Mouse (Mus musculus): ENCODE results near the gene Tmem210. TPM values are rescaled to one million over a fixed set of nuclear protein-coding genes. Genes with fewer than 3 reads are reported as not detected.

The Tmem210 gene
- polyA plus RNA-seq, 1 experiment from 2014 or later, result not detected

DNA sequence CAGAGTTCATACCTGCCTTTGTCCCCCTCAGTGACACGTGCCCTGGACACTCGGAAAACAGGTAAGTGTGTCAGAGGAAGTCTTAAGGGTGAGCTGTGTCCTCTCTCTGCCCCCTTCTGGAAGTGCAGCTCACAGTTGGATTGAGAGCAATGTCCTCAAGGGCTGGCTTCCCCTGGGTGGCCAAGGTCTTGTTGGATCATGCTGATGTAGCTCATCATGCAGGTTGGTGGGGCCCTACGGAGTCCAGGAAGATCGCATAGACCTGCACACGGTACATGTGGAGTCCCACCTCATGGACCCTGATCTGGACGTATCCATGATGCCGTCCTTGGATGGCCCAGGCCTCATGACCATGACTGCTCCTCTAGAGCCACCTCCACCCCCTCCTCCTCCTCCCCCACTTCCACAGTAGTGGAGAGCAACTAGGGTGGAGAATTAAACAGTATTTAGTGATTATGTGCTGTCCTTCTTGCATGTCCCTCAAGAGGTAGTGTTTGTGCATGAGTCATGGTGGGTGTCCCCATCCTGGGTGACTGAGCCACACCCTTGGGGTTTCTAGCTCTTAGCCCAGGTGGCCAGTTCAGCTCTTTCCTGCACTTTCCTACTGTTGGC is 895 bp downstream of the Tmem210 start:
- Histone ChIP-seq H3K27ac (replicated peaks; ENCODE audit: low read depth, low read length) (no peak overlapping the region), H3K9ac (ENCODE audit: low read depth, low read length) (no peak overlapping the region), H3K4me1 (ENCODE audit: control insufficient read depth, insufficient read depth, low read length) (0 out of 2 replicates have a peak, but pooled peaks cover 4% of the 10 kb centered on the region), H3K27me3 (replicated peaks; ENCODE audit: control insufficient read depth, insufficient read depth, low read length) (peaks cover 62% of the 10 kb centered on the region), H3K4me2 (ENCODE audit: low read depth, low read length) (no peak overlapping the region), H3K9me3 (ENCODE audit: control insufficient read depth, low read length) (no peaks in the 10 kb centered on the region), H3K4me3 (ENCODE audit: low read depth, low read length) (no peak overlapping the region), H3K36me3 (ENCODE audit: control insufficient read depth, insufficient read depth, low read length) (peaks cover 26% of the 10 kb centered on the region)
- 77% methylated on average over 7 of the region's 7 CpGs for WGBS
- ATAC-seq (ENCODE audit: low read depth), result no peak
- no peak for DNase-seq (ENCODE audit: low spot score)

DNA sequence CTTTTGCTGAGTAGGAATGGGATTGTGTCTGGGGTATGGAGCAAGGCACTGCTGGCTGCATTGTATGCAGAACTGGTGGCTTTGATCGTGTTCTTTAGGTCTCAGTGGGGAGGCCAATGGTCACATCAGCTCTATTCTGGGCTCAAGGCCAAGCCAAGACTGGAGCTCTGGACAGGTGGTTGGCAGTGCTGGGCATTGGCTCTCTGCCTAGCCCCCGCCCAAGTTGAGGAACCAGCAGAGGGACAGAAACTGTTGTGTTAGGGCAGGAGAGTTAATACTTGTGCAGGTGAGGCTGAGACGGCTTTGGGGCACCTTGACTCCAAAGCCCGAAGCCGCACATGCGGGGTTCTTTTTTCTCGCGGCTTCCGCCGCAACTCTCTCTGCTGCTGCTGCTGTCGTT is 1.7 kb downstream of the Tmem210 start, which contains the start of gene Lrrc26:
Gene Lrrc26 (plus strand): TSS at position 265 of the 400 bp plus-strand sequence.
- peak; percentile 32 for DNase-seq (ENCODE audit: low spot score)
- Histone ChIP-seq H3K27ac (replicated peaks; ENCODE audit: low read depth, low read length) (no peak within 1 kb of the TSS), H3K9ac (ENCODE audit: low read depth, low read length) (no peak within 1 kb of the TSS), H3K36me3 (ENCODE audit: control insufficient read depth, insufficient read depth, low read length) (peaks cover 18% of the 10 kb centered on the region), H3K27me3 (replicated peaks; ENCODE audit: control insufficient read depth, insufficient read depth, low read length) (peaks cover 62% of the 10 kb centered on the region), H3K4me2 (ENCODE audit: low read depth, low read length) (peak within 1 kb of the TSS; percentile 47), H3K4me1 (ENCODE audit: control insufficient read depth, insufficient read depth, low read length) (0 out of 2 replicates have a peak, but pooled peaks cover 4% of the 10 kb centered on the region), H3K9me3 (ENCODE audit: control insufficient read depth, low read length) (no peaks in the 10 kb centered on the region), H3K4me3 (ENCODE audit: low read depth, low read length) (peak within 1 kb of the TSS; percentile 27)
- 7% methylated on average over 9 of the region's 11 CpGs for WGBS
- ATAC-seq (ENCODE audit: low read depth), result no peak

DNA sequence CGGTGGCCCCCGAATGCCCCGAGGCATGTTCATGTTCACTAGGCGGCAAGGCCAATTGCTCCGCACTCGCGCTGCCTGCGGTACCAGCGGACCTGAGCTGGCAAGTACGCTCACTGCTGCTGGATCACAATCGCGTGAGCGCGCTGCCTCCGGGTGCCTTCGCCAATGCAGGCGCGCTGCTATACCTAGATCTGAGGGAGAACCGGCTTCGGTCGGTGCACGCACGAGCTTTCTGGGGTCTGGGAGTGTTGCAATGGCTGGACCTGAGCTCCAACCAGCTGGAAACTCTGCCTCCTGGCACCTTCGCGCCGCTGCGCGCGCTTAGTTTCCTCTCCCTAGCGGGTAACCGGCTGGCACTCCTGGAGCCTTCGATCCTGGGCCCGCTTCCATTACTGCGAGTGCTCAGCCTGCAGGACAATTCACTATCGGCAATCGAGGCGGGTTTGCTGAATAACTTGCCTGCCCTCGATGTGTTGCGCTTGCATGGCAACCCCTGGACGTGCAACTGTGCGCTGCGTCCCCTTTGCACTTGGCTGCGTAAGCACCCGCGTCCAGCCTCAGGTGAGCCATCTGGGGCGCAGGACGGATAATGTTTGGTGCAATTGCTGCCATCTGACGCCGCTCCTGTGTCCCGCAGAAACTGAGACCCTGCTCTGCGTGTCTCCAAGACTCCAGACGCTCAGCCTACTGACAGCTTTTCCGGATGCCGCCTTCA is 2.3 kb downstream of the Tmem210 start:
- DNase-seq (ENCODE audit: low spot score), result no peak
- no peak overlapping the region for H3K9ac ChIP-seq (ENCODE audit: low read depth, low read length)
- ATAC-seq (ENCODE audit: low read depth), result no peak
- peaks cover 62% of the 10 kb centered on the region for H3K27me3 ChIP-seq (replicated peaks; ENCODE audit: control insufficient read depth, insufficient read depth, low read length)
- no peaks in the 10 kb centered on the region for H3K9me3 ChIP-seq (ENCODE audit: control insufficient read depth, low read length)
- peak overlapping the region; percentile 47 for H3K4me2 ChIP-seq (ENCODE audit: low read depth, low read length)
- H3K36me3 ChIP-seq (ENCODE audit: control insufficient read depth, insufficient read depth, low read length), result peaks cover 12% of the 10 kb centered on the region
- peak overlapping the region; percentile 27 for H3K4me3 ChIP-seq (ENCODE audit: low read depth, low read length)
- 0 out of 2 replicates have a peak, but pooled peaks cover 4% of the 10 kb centered on the region for H3K4me1 ChIP-seq (ENCODE audit: control insufficient read depth, insufficient read depth, low read length)
- WGBS, result under 1% methylated on average over 39 of the region's 54 CpGs
- no peak overlapping the region for H3K27ac ChIP-seq (replicated peaks; ENCODE audit: low read depth, low read length)

DNA sequence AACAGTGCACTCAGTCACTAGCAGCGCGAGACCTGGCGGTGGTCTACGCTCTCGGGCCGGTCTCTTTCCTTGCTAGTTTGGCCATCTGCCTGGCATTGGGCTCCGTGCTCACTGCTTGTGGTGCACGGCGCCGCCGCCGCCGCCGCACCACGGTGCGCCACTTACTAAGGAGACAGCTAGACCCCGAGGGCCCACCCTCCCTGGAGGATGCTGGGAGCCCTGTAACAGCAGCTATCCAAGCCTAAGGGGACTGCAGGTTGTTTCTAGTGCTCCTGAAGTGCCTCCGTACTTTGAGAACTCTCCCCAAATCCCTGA is 2.8 kb downstream of the Tmem210 start:
- Histone ChIP-seq H3K9ac (ENCODE audit: low read depth, low read length) (no peak overlapping the region), H3K36me3 (ENCODE audit: control insufficient read depth, insufficient read depth, low read length) (peaks cover 7% of the 10 kb centered on the region), H3K4me1 (ENCODE audit: control insufficient read depth, insufficient read depth, low read length) (0 out of 2 replicates have a peak, but pooled peaks cover 4% of the 10 kb centered on the region), H3K9me3 (ENCODE audit: control insufficient read depth, low read length) (no peaks in the 10 kb centered on the region), H3K4me2 (ENCODE audit: low read depth, low read length) (peak overlapping the region; percentile 47), H3K27ac (replicated peaks; ENCODE audit: low read depth, low read length) (no peak overlapping the region), H3K27me3 (replicated peaks; ENCODE audit: control insufficient read depth, insufficient read depth, low read length) (peaks cover 67% of the 10 kb centered on the region), H3K4me3 (ENCODE audit: low read depth, low read length) (peak overlapping the region; percentile 27)
- DNase-seq (ENCODE audit: low spot score), result no peak
- under 1% methylated on average over 17 of the region's 18 CpGs for WGBS
- ATAC-seq (ENCODE audit: low read depth), result no peak

DNA sequence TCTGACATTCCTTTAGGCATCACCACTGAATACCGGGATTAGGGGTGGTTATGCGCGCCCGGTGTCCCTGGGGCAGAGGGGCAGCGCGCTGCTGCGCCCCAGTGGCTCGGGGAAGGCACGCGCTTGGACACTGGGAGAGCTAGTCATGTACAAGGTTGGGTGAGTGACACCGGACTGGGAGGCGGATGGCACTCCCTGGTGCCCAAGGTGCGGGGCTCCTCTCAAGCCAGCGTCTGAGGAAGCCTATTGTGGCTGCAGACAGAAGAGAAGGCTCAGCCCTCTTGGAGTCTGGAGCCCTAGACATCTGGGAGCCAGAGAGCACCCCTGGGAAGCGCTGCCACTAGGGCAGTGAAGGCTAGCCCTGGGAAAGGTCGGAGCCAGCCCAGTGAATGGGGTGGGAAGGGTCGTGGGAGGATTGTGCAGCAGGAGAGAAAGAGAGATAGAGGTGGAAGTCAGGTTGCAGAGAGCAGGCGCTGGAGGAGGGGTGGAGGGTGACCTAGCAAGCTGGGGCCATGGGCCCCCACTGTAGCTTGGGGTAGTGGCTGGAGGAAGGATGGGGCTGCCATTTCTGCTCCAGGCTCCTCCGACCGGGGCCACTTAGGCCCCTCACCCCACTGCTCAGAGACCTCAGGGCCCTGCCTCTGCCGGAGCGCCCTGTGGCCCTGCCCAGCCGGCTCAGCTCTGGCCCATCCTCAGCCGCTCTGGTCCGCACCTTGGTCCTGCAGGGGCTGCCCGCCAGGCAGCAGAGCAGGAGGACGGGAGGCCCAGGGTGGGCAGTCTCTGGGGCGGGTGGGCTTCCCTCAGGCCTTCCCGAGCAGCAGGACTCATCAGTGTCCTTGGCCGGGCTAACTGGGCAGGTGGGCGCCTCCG is 3.5 kb downstream of the Tmem210 start:
- Histone ChIP-seq H3K9ac (ENCODE audit: low read depth, low read length) (no peak overlapping the region), H3K9me3 (ENCODE audit: control insufficient read depth, low read length) (no peaks in the 10 kb centered on the region), H3K4me2 (ENCODE audit: low read depth, low read length) (peak overlapping the region; percentile 57), H3K27ac (replicated peaks; ENCODE audit: low read depth, low read length) (no peak overlapping the region), H3K4me3 (ENCODE audit: low read depth, low read length) (peak overlapping the region; percentile 38), H3K4me1 (ENCODE audit: control insufficient read depth, insufficient read depth, low read length) (0 out of 2 replicates have a peak, but pooled peaks cover 4% of the 10 kb centered on the region), H3K27me3 (replicated peaks; ENCODE audit: control insufficient read depth, insufficient read depth, low read length) (peaks cover 70% of the 10 kb centered on the region), H3K36me3 (ENCODE audit: control insufficient read depth, insufficient read depth, low read length) (0 out of 2 replicates have a peak, but pooled peaks cover under 1% of the 10 kb centered on the region)
- no peak for DNase-seq (ENCODE audit: low spot score)
- 6% methylated on average over 26 of the region's 32 CpGs for WGBS
- ATAC-seq (ENCODE audit: low read depth), result no peak

DNA sequence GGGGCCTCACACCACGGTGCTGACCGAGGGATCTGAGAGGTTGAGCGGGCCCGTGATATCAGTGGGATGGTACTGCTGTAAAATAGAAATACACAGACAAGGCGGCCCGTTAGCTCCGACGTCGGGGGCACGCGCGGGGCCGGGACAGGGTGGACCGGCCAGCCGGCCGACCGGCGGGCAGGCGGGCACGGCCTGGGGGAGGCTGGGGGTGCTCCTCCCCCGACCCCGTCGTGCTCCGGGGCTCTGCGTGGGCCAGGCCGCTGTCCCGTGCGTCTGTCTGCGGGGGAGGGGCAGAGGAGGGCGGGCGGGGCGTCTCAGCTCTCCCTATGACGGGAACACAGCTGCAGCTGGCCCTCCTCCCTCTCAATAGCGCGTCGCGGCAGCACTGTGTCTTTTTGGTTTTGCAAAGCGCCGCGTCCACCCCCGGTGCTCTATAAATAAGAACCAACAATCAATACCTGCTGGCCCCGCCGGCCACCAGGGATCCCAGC is 4.2 kb downstream of the Tmem210 start:
- ATAC-seq (ENCODE audit: low read depth) (peak; percentile 48; the same call in 1 of the 2 replicates), DNase-seq (ENCODE audit: low spot score) (no peak)
- 4% methylated on average over 22 of the region's 43 CpGs for WGBS

DNA sequence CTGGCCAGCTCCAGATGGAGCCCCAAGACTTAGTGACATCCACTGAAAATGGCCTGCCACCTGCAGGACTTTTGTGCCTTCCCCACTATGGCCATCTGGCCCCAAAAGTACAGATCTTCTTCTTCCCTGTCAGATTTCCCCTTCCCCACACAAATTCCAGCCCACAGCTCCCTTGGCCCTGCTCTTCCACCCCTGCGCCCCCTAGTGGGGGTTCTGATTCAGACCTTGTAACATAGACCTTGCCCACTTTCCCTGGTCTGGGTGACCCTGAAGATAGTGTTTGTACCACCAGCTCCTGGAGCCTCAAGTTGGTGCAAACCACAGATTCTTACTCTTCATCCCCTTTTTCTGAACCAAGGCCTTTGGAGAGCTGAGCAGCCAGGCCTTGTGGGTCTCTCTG is 4.9 kb downstream of the Tmem210 start:
- peak; percentile 31; the same call in 1 of the 2 replicates for ATAC-seq (ENCODE audit: low read depth)
- peak; percentile 66 for DNase-seq (ENCODE audit: low spot score)
- H3K4me3 ChIP-seq (ENCODE audit: low read depth, low read length), result no peak overlapping the region
- H3K4me2 ChIP-seq (ENCODE audit: low read depth, low read length), result no peak overlapping the region
- 0% methylated on average over 1 of the region's 1 CpGs for WGBS
- peaks cover 67% of the 10 kb centered on the region for H3K27me3 ChIP-seq (replicated peaks; ENCODE audit: control insufficient read depth, insufficient read depth, low read length)
- no peaks in the 10 kb centered on the region for H3K36me3 ChIP-seq (ENCODE audit: control insufficient read depth, insufficient read depth, low read length)
- no peaks in the 10 kb centered on the region for H3K9me3 ChIP-seq (ENCODE audit: control insufficient read depth, low read length)
- H3K4me1 ChIP-seq (ENCODE audit: control insufficient read depth, insufficient read depth, low read length), result 0 out of 2 replicates have a peak, but pooled peaks cover 4% of the 10 kb centered on the region
- H3K9ac ChIP-seq (ENCODE audit: low read depth, low read length), result no peak overlapping the region
- no peak overlapping the region for H3K27ac ChIP-seq (replicated peaks; ENCODE audit: low read depth, low read length)

More for the DNA sequence above, 4.2 kb downstream of the Tmem210 start:
- H3K27ac ChIP-seq (replicated peaks; ENCODE audit: low read depth, low read length), result no peak overlapping the region
- H3K9me3 ChIP-seq (ENCODE audit: control insufficient read depth, low read length), result no peaks in the 10 kb centered on the region
- H3K4me1 ChIP-seq (ENCODE audit: control insufficient read depth, insufficient read depth, low read length), result 0 out of 2 replicates have a peak, but pooled peaks cover 4% of the 10 kb centered on the region
- H3K36me3 ChIP-seq (ENCODE audit: control insufficient read depth, insufficient read depth, low read length), result no peaks in the 10 kb centered on the region
- peak overlapping the region; percentile 57 for H3K4me2 ChIP-seq (ENCODE audit: low read depth, low read length)
- H3K27me3 ChIP-seq (replicated peaks; ENCODE audit: control insufficient read depth, insufficient read depth, low read length), result peaks cover 70% of the 10 kb centered on the region
- H3K4me3 ChIP-seq (ENCODE audit: low read depth, low read length), result peak overlapping the region; percentile 38
- H3K9ac ChIP-seq (ENCODE audit: low read depth, low read length), result peak overlapping the region; percentile 46; the same call in 1 of the 2 replicates

DNA sequence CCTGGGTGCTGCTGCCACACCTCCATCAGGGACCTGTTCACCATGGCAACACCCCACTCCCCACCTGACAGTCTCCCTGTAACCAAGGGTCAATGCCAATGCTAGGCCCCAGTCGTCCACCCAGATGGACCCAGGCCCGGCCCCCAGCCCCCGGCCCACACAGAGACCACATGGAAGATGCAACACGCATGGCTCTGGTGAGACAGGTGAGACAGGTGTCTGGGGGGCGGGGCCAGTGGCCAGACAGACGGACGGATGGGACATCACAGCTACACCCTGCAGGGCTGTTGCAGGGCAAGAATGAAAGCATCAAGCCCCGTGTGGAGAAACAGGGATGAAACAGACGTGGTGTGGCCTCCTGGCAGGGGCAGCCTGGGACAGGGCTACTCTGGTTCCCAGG is 5.8 kb downstream of the Tmem210 start:
- H3K4me2 ChIP-seq (ENCODE audit: low read depth, low read length), result no peak overlapping the region
- no peaks in the 10 kb centered on the region for H3K36me3 ChIP-seq (ENCODE audit: control insufficient read depth, insufficient read depth, low read length)
- H3K4me1 ChIP-seq (ENCODE audit: control insufficient read depth, insufficient read depth, low read length), result 0 out of 2 replicates have a peak, but pooled peaks cover 4% of the 10 kb centered on the region
- no peak for ATAC-seq (ENCODE audit: low read depth)
- H3K9ac ChIP-seq (ENCODE audit: low read depth, low read length), result no peak overlapping the region
- peaks cover 59% of the 10 kb centered on the region for H3K27me3 ChIP-seq (replicated peaks; ENCODE audit: control insufficient read depth, insufficient read depth, low read length)
- WGBS, result 81% methylated on average over 9 of the region's 9 CpGs
- no peak overlapping the region for H3K27ac ChIP-seq (replicated peaks; ENCODE audit: low read depth, low read length)
- no peak overlapping the region for H3K4me3 ChIP-seq (ENCODE audit: low read depth, low read length)
- no peak for DNase-seq (ENCODE audit: low spot score)
- H3K9me3 ChIP-seq (ENCODE audit: control insufficient read depth, low read length), result no peaks in the 10 kb centered on the region

Data from embryonic facial prominence, embryonic 14.5 days (tissue).